Mouse (Mus musculus): ENCODE results near the gene Id3.

Id3 gene

GRCm38 (mm10) chr4:136149045-136149379 is 5.7 kb downstream of the Id3 start:
- no peak for DNase-seq

- DNase-seq, result no peak
Observed at GRCm38 (mm10) chr4:136149734-136150133, 6.4 kb downstream of the Id3 start.

- no peak for DNase-seq
Observed at GRCm38 (mm10) chr4:136150596-136150995, 7.3 kb downstream of the Id3 start.

- no peak for DNase-seq
Observed at GRCm38 (mm10) chr4:136152821-136153220, 9.5 kb downstream of the Id3 start.

GRCm38 (mm10) chr4:136154462-136154861 is 11.2 kb downstream of the Id3 start:
- DNase-seq, result no peak

- no peak for DNase-seq
Observed at GRCm38 (mm10) chr4:136158498-136158897, 15.2 kb downstream of the Id3 start.

- peak; percentile 79 to 84 for DNase-seq
Observed at GRCm38 (mm10) chr4:136159802-136160397, 16.6 kb downstream of the Id3 start.

GRCm38 (mm10) chr4:136163448-136163847 is 20.2 kb downstream of the Id3 start:
- peak; percentile 70 to 82 for DNase-seq

GRCm38 (mm10) chr4:136164981-136165380 is 21.7 kb downstream of the Id3 start:
- no peak for DNase-seq

- no peak for DNase-seq
Observed at GRCm38 (mm10) chr4:136167701-136168100, 24.4 kb downstream of the Id3 start.

- DNase-seq, result no peak
Observed at GRCm38 (mm10) chr4:136170401-136170800, 27.1 kb downstream of the Id3 start.

GRCm38 (mm10) chr4:136171455-136171854 is 28.2 kb downstream of the Id3 start:
- no peak for DNase-seq

GRCm38 (mm10) chr4:136172011-136172541 is 28.8 kb downstream of the Id3 start, which contains the start of gene E2f2:
E2f2 (plus strand) TSS chr4:136172394.
- peak; percentile 10 to 46 for DNase-seq

GRCm38 (mm10) chr4:136172542-136173209 is 29.4 kb downstream of the Id3 start:
- peak in 1 of 2 experiments; percentile 36 for DNase-seq

GRCm38 (mm10) chr4:136173210-136173715 is 30.0 kb downstream of the Id3 start:
- DNase-seq, result no peak

- DNase-seq, result no peak
Observed at GRCm38 (mm10) chr4:136174216-136175193, 31.2 kb downstream of the Id3 start.

- DNase-seq, result no peak
Observed at GRCm38 (mm10) chr4:136176022-136176552, 32.8 kb downstream of the Id3 start.

- no peak for DNase-seq
Observed at GRCm38 (mm10) chr4:136177244-136177611, 33.9 kb downstream of the Id3 start.

GRCm38 (mm10) chr4:136177612-136178474 is 34.5 kb downstream of the Id3 start:
- DNase-seq, result no peak

GRCm38 (mm10) chr4:136178475-136178921 is 35.2 kb downstream of the Id3 start:
- no peak for DNase-seq

GRCm38 (mm10) chr4:136179456-136179855 is 36.2 kb downstream of the Id3 start:
- DNase-seq, result no peak

- DNase-seq, result peak; percentile 42 to 61
Observed at GRCm38 (mm10) chr4:136179998-136180397, 36.7 kb downstream of the Id3 start.

All from cerebellum, adult 18-20 months (tissue).